Mouse (Mus musculus): ENCODE measurements around the gene Clcnka. TPM values are rescaled to one million over a fixed set of nuclear protein-coding genes. Genes with fewer than 3 reads are reported as not detected.

The Clcnka gene
- polyA plus RNA-seq, 1 experiment: not detected

DNA sequence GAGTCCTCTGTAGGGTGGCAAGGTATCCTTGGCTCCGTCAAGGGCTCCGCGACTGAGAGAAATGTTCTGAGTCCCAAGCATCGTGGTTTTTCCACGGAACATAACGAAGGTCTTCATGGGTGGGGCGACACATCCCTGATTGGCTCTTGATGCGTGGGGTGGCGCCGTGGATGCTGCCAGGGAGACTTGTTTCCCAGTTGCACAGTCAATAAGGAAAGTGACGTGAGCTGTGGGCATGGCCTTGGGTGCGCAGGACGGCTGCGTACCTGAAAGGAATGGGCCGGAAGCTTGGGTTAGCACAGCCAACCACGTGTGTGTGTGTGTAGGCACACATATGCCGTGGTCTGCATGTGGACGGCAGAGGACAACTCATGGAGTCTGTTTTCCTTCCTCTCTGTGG lies 34.7 kb upstream of the Clcnka start:
- Histone ChIP-seq H3K36me3 (ENCODE audit: control insufficient read depth) (no peaks in the 10 kb centered on the region), H3K9me3 (ENCODE audit: control insufficient read depth, low read length) (no peaks in the 10 kb centered on the region), H3K27me3 (ENCODE audit: control insufficient read depth) (no peaks in the 10 kb centered on the region), H3K4me3 (replicated peaks) (no peak overlapping the region), H3K4me1 (ENCODE audit: control insufficient read depth) (peaks cover 2% of the 10 kb centered on the region; the same call in 1 of the 2 replicates)
- TF ChIP-seq GATA1 (IDR thresholded peaks at IDR 0.05; ENCODE audit: low read length) (no peak), TAL1 (IDR thresholded peaks at IDR 0.05; ENCODE audit: low read length) (no peak)

- H3K4me1 ChIP-seq (ENCODE audit: control insufficient read depth): peaks cover 2% of the 10 kb centered on the region; the same call in 1 of the 2 replicates
- H3K27me3 ChIP-seq (ENCODE audit: control insufficient read depth): no peaks in the 10 kb centered on the region
- TF ChIP-seq TAL1 (IDR thresholded peaks at IDR 0.05; ENCODE audit: low read length) (no peak), GATA1 (IDR thresholded peaks at IDR 0.05; ENCODE audit: low read length) (no peak)
- no peaks in the 10 kb centered on the region for H3K36me3 ChIP-seq (ENCODE audit: control insufficient read depth)
- H3K9me3 ChIP-seq (ENCODE audit: control insufficient read depth, low read length): no peaks in the 10 kb centered on the region
- H3K4me3 ChIP-seq (replicated peaks): no peak overlapping the region
These were observed 34.1 kb upstream of the Clcnka start for GRCm38 (mm10) chr4:141432666-141433065.

DNA sequence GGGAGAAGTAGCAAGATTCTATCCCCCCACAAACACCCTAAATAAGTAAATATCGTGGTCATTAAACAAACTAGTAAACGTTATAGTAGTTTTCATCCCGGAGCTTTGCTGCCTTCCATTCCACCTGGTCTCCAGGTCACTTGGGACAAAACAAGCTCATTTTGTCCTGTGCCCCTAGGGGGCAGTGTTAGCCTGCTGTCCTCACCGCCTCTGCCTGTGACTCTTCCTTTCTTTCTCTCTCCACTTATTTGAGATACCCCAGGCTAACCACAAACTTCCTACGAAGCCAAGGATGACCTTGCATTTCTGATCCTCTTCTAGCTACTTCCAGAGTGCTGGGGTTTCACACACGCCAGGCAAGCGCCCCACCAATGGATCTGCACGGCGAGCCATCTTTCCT lies 32.5 kb upstream of the Clcnka start:
- no peaks in the 10 kb centered on the region for H3K9me3 ChIP-seq (ENCODE audit: control insufficient read depth, low read length)
- peaks cover 2% of the 10 kb centered on the region; the same call in 1 of the 2 replicates for H3K4me1 ChIP-seq (ENCODE audit: control insufficient read depth)
- peaks cover 2% of the 10 kb centered on the region; the same call in 1 of the 2 replicates for H3K27me3 ChIP-seq (ENCODE audit: control insufficient read depth)
- H3K36me3 ChIP-seq (ENCODE audit: control insufficient read depth): no peaks in the 10 kb centered on the region
- H3K4me3 ChIP-seq (replicated peaks): no peak overlapping the region
- no peak for TF ChIP-seq TAL1 (IDR thresholded peaks at IDR 0.05; ENCODE audit: low read length)
- no peak for TF ChIP-seq GATA1 (IDR thresholded peaks at IDR 0.05; ENCODE audit: low read length)

- Histone ChIP-seq H3K4me3 (replicated peaks) (no peak overlapping the region), H3K36me3 (ENCODE audit: control insufficient read depth) (no peaks in the 10 kb centered on the region), H3K9me3 (ENCODE audit: control insufficient read depth, low read length) (no peaks in the 10 kb centered on the region), H3K27me3 (ENCODE audit: control insufficient read depth) (peaks cover 7% of the 10 kb centered on the region), H3K4me1 (ENCODE audit: control insufficient read depth) (peaks cover 2% of the 10 kb centered on the region; the same call in 1 of the 2 replicates)
- TF ChIP-seq TAL1 (IDR thresholded peaks at IDR 0.05; ENCODE audit: low read length): no peak
- TF ChIP-seq GATA1 (IDR thresholded peaks at IDR 0.05; ENCODE audit: low read length): no peak
These were observed 31.3 kb upstream of the Clcnka start for GRCm38 (mm10) chr4:141429847-141430246.

GRCm38 (mm10) chr4:141429381-141429780 lies 30.9 kb upstream of the Clcnka start:
- TF ChIP-seq TAL1 (IDR thresholded peaks at IDR 0.05; ENCODE audit: low read length) (no peak), GATA1 (IDR thresholded peaks at IDR 0.05; ENCODE audit: low read length) (no peak)
- Histone ChIP-seq H3K9me3 (ENCODE audit: control insufficient read depth, low read length) (no peaks in the 10 kb centered on the region), H3K27me3 (ENCODE audit: control insufficient read depth) (peaks cover 7% of the 10 kb centered on the region), H3K4me1 (ENCODE audit: control insufficient read depth) (peaks cover 2% of the 10 kb centered on the region; the same call in 1 of the 2 replicates), H3K36me3 (ENCODE audit: control insufficient read depth) (no peaks in the 10 kb centered on the region), H3K4me3 (replicated peaks) (no peak overlapping the region)

DNA sequence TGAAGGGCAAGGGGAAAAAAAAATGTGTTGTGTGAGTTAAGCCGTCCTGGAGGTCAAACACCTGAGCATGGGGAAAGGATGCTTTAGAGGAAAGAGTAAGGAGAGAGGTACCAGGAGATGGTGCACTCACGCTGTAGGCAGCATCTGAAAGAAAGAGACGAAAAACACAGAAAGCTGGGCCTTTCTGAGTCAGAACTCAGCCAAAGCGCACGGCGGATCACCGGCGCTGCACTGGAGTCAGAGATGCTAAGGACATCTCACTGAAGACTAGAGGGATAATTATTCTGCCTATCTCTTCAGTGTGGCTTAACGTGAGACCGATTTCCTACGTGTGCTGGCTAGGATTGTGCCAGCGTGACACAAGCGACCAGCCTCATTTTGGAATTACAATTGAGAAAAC lies 29.4 kb upstream of the Clcnka start:
- Histone ChIP-seq H3K27me3 (ENCODE audit: control insufficient read depth) (peaks cover 7% of the 10 kb centered on the region), H3K4me1 (ENCODE audit: control insufficient read depth) (peaks cover 2% of the 10 kb centered on the region; the same call in 1 of the 2 replicates), H3K36me3 (ENCODE audit: control insufficient read depth) (no peaks in the 10 kb centered on the region), H3K4me3 (replicated peaks) (no peak overlapping the region), H3K9me3 (ENCODE audit: control insufficient read depth, low read length) (no peaks in the 10 kb centered on the region)
- TF ChIP-seq GATA1 (IDR thresholded peaks at IDR 0.05; ENCODE audit: low read length): no peak
- TF ChIP-seq TAL1 (IDR thresholded peaks at IDR 0.05; ENCODE audit: low read length): no peak

GRCm38 (mm10) chr4:141426796-141427745 lies 28.5 kb upstream of the Clcnka start:
- Histone ChIP-seq H3K9me3 (ENCODE audit: control insufficient read depth, low read length) (no peaks in the 10 kb centered on the region), H3K4me1 (ENCODE audit: control insufficient read depth) (peaks cover 2% of the 10 kb centered on the region; the same call in 1 of the 2 replicates), H3K36me3 (ENCODE audit: control insufficient read depth) (no peaks in the 10 kb centered on the region), H3K27me3 (ENCODE audit: control insufficient read depth) (peaks cover 7% of the 10 kb centered on the region), H3K4me3 (replicated peaks) (no peak overlapping the region)
- no peak for TF ChIP-seq GATA1 (IDR thresholded peaks at IDR 0.05; ENCODE audit: low read length)
- no peak for TF ChIP-seq TAL1 (IDR thresholded peaks at IDR 0.05; ENCODE audit: low read length)

DNA sequence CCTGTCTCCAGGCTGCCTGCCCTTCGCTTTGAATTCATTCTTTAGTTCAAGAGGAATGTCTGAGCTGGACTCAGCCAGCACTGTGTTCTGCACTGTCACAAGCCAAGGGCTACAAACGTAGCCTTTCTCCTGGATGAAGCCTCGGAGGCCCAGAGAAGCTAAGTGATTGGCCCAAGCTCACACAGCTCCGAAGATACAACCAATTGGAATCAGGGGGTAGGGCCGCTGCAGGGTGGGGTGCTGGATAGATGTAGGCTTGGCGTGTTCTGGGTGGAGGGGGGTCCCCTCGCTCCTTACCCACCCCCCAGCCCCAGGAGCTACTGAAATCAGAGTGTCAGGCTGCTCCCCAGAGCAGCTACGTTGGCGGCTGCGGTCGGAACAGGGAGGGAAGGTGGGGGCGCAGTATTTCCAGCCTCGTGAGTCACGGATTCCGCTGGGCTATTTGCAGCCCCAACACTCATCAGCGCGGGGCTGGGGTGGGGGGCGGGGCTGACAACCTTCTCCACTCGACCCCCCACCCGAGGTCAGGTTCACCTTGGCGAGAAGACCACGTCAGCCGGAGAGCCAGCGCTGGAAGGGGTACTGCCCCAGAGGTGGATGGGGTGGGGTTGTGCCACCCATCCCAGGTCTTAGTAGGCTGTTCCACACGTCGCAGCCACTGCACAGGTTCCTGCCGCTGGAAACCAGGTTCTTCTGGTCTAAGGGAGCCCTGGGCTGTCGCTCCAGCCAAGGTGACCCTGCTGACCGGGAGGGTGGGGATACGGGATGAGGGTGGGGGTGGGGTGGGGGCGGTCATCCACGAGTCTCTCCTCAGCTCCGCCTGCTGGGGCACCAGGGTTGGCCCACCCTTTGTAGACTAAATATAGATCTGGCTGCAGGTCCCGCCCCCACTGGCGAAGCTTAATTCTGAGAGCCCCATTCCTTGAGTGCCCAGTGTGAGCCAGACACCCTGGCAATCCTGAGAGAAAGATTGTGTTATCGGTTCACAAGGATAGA lies 27.3 kb upstream of the Clcnka start:
- Histone ChIP-seq H3K36me3 (ENCODE audit: control insufficient read depth) (no peaks in the 10 kb centered on the region), H3K4me1 (ENCODE audit: control insufficient read depth) (no peaks in the 10 kb centered on the region), H3K9me3 (ENCODE audit: control insufficient read depth, low read length) (no peaks in the 10 kb centered on the region), H3K4me3 (replicated peaks) (no peak overlapping the region), H3K27me3 (ENCODE audit: control insufficient read depth) (peaks cover 7% of the 10 kb centered on the region)
- TF ChIP-seq GATA1 (IDR thresholded peaks at IDR 0.05; ENCODE audit: low read length) (no peak), TAL1 (IDR thresholded peaks at IDR 0.05; ENCODE audit: low read length) (no peak)

Measured in erythroblast, embryonic 14.5 days (primary cell).